Mouse (Mus musculus) brown adipose tissue, adult 24 weeks (tissue): Measurements from ENCODE around the gene Tmem265. TPM values are rescaled to one million over a fixed set of nuclear protein-coding genes. Genes with fewer than 3 reads are reported as not detected.

Source experiments
- H3K27ac ChIP-seq: fragments of 200-500 bp; replicated peaks from 2 replicates; pipeline ENCODE4 v1.5.1; 2012; ENCODE audit warnings: low read depth, mild to moderate bottlenecking, low read length
- H3K4me1 ChIP-seq: fragments of 200-500 bp; 2 replicates; pipeline ENCODE4 v1.6.1; 2012; ENCODE audit warnings: low read length, mixed read lengths; ENCODE audit not compliant: control insufficient read depth, insufficient read depth, insufficient read length
- H3K4me3 ChIP-seq: fragments of 200-500 bp; 2 replicates; pipeline ENCODE4 v1.5.1; 2012; ENCODE audit warnings: low read depth, mild to moderate bottlenecking, low read length, moderate library complexity; ENCODE audit not compliant: insufficient read depth
- polyA plus RNA-seq: library from polyadenylated mRNA; stranded (reverse); fragments of >200 nt; gene quantifications from 2 replicates; pipeline ENCODE4 v1.2.4, GENCODE M21; 2012; ENCODE audit not compliant: missing spikeins, insufficient read depth, insufficient read length

Tmem265 gene
- 2.0 TPM in 1 of 2 replicates, not detected in the other for polyA plus RNA-seq

DNA sequence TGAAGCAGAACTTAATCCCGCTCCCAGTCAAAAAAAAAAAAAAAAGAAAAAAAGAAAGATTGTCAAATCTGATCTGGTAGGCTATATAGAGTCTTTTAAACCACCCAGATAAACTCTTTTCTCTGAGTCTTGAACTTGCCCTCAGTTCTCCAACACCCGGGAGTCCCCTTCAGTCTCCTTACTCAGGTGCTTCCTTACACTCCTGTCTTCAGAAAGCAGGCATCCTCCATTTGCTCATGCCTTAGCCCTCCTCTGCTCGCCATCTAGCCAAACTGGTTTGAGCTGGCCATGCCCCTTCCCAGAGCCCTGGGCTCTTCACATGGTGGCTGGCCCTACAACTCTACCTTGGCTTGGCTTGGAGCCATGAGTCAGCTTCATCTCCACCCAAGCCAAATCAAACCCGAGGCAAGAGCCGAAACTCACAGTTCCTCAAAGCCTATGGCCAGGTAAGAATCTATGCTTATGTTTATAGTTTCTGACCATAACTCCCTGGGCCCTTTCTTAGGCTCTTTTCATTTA, at the start of gene Tmem265:
Gene Tmem265, plus strand, starts transcription at position 51 of the 519 bp plus-strand sequence.
- Histone ChIP-seq H3K27ac (no peak within 1 kb of the TSS), H3K4me1 (peaks cover 3% of the 10 kb centered on the region), H3K4me3 (no peak within 1 kb of the TSS)

DNA sequence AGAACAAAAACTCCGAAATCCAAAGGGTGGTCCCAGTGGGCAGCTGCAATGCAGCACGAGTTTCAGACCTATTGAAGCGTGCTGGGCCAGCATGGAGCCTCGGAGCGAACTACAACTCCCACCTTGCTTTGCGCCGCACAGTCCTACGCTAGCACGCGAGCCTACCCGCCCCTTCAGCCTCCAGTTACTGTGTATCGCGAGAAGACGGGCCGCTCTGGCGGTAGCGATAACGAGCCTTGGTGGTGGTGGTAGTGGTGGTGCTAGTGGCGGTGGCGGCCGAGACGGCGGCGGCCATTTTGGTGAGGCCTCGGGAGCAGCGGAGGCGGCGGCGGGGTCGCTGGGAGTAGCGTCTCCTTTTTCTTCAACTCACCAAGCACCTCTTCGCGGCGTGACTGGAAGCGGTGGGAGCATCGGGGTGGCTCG, 49.4 kb upstream of the Tmem265 start, which contains the start of gene Srcap:
Gene Srcap, plus strand, starts transcription at position 176 of the 423 bp plus-strand sequence.
- peaks cover 6% of the 10 kb centered on the region for H3K4me1 ChIP-seq
- peak within 1 kb of the TSS; percentile 95 for H3K27ac ChIP-seq
- peak within 1 kb of the TSS; percentile 92 for H3K4me3 ChIP-seq

- Histone ChIP-seq H3K4me1 (peaks cover 6% of the 10 kb centered on the region), H3K27ac (peak overlapping the region; percentile 95), H3K4me3 (peak overlapping the region; percentile 92)
These were observed 48.8 kb upstream of the Tmem265 start for GRCm38 (mm10) chr7:127512231-127513015.

- H3K27ac ChIP-seq: peak overlapping the region; percentile 65
- peak overlapping the region; percentile 51 for H3K4me3 ChIP-seq
- H3K4me1 ChIP-seq: peaks cover 6% of the 10 kb centered on the region
These were observed 48.2 kb upstream of the Tmem265 start for GRCm38 (mm10) chr7:127513016-127513390.

GRCm38 (mm10) chr7:127513781-127514180, 47.4 kb upstream of the Tmem265 start:
- Histone ChIP-seq H3K4me1 (peaks cover 6% of the 10 kb centered on the region), H3K27ac (peak overlapping the region; percentile 65; the same call in 1 of the 2 replicates), H3K4me3 (peak overlapping the region; percentile 51)

DNA sequence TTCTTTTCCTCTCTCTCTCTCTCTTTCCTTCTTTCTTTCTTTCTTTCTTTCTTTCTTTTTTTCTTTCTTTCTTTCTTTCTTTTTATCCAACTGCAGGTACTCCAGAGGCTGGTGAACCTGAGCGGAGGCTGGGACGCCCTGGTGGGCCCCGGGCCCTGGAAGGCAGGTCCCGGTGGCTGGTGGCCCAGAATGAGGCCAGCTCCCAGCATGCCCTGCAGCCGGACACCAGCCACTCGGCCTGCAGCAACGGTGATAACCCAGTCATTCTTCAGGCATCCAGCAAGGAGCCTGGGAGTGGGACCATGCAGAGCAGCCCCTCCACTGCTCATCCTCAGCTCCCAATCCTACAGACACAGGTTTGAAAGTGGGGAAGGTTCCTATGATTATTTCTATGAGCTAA, 45.3 kb upstream of the Tmem265 start:
- no peak overlapping the region for H3K4me3 ChIP-seq
- no peak overlapping the region for H3K27ac ChIP-seq
- peaks cover 6% of the 10 kb centered on the region for H3K4me1 ChIP-seq

- H3K4me3 ChIP-seq: no peak overlapping the region
- H3K4me1 ChIP-seq: peaks cover 6% of the 10 kb centered on the region
- no peak overlapping the region for H3K27ac ChIP-seq
These were observed 44.8 kb upstream of the Tmem265 start for GRCm38 (mm10) chr7:127516344-127516743.

DNA sequence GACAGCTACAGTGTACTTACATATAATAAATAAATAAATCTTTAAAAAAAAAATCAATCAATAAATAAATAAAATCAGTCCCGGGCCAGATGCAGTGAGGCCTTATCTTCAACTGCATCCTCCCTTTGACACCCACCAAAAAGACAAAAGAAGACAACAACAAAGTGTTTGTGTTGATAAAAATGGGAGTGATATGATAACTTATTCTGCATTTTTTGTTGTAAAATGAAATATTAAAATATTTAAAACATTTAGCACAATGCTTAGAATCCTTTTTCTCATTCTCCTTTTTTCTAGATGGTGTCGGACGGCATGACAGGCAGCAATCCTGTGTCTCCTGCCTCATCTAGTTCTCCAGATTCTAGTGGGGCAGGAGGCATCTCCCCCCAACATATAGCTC, 41.9 kb upstream of the Tmem265 start, which contains the start of gene Gm42715:
Gene Gm42715, plus strand, starts transcription at position 301 of the 400 bp plus-strand sequence.
- Histone ChIP-seq H3K27ac (no peak within 1 kb of the TSS), H3K4me1 (no peaks in the 10 kb centered on the region), H3K4me3 (no peak within 1 kb of the TSS)

- Histone ChIP-seq H3K27ac (no peak overlapping the region), H3K4me3 (no peak overlapping the region), H3K4me1 (no peaks in the 10 kb centered on the region)
These were observed 19.5 kb upstream of the Tmem265 start for GRCm38 (mm10) chr7:127541671-127542070.

GRCm38 (mm10) chr7:127549116-127549835, 11.9 kb upstream of the Tmem265 start:
- Histone ChIP-seq H3K27ac (no peak overlapping the region), H3K4me1 (no peaks in the 10 kb centered on the region), H3K4me3 (no peak overlapping the region)

GRCm38 (mm10) chr7:127551558-127551957, 9.6 kb upstream of the Tmem265 start:
- Histone ChIP-seq H3K4me1 (no peaks in the 10 kb centered on the region), H3K27ac (no peak overlapping the region), H3K4me3 (no peak overlapping the region)

GRCm38 (mm10) chr7:127560580-127560979, 610 bp upstream of the Tmem265 start:
- H3K27ac ChIP-seq: no peak overlapping the region
- no peak overlapping the region for H3K4me3 ChIP-seq
- peaks cover 3% of the 10 kb centered on the region for H3K4me1 ChIP-seq

DNA sequence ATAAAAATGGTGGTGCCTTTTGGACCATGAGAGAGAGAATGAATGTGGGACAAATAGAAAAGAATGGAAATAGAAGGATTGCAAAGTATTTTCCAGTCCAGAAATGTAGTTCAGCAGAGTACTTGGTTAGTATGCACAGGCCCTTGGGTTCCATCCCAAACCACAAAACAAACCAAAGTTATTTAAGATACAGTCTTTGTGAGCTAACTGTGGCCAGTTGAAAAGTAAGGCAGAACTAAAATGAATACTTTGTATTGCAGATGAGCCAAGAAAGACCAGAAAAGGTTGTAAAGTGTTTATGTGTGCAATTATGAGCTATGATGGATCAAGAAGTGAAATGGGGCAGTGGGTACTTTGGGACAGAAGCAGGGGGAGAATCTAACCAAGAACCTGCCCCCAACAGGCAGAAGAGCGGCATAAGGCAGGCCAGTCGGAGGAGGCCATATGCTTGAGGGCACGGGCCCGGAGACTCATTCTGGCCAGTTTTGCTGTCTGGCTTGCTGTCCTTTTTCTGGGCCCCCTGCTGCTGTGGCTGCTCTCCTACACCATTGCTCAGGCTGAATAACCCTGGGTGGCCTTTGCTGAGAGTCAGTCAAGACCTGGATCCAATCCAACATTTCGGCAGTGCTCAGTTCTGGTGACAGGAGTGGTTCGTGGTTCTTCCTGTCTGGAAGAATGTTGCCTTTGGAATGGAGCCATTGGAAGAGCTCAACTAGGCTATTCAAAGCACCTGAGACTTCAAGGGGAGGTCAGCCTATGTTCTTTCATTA, 3.4 kb downstream of the Tmem265 start:
- Histone ChIP-seq H3K27ac (no peak overlapping the region), H3K4me1 (peaks cover 3% of the 10 kb centered on the region), H3K4me3 (no peak overlapping the region)

DNA sequence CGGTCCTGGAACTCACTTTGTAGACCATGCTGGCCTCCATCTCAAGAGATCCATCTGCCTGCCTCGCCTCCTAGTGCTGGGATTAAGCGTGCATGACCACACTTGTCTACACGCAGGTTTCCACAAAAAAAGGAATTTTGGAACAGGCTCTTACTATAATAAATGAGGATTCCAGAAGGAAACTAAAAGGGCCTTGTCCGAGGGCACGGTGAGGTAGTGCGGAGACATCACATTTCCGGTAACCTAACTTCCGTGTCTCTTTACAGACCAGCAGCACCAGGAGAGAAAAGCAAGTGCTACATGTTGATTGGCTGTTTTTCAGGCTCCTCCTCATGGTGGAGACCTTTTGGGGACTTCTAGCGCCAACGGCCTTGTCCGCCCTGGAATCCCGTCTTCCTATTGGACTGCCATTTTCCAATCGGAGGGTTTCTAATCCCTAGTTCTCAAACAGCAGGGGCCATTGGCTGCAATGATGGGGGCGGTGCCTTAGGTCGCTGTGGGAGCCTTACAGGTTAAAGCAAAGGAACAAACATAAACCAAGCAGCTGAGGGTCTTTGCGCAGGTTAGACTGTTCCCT, 11.8 kb downstream of the Tmem265 start, which contains the start of gene Phkg2:
Gene Phkg2, plus strand, starts transcription at position 446 of the 577 bp plus-strand sequence.
- H3K4me1 ChIP-seq: peaks cover 2% of the 10 kb centered on the region; the same call in 1 of the 2 replicates
- peak within 1 kb of the TSS; percentile 66 for H3K4me3 ChIP-seq
- peak within 1 kb of the TSS; percentile 12 for H3K27ac ChIP-seq
